Mouse (Mus musculus): Measurements from ENCODE around the gene Cdh4. TPM values are rescaled to one million over a fixed set of nuclear protein-coding genes. Genes with fewer than 3 reads are reported as not detected.

The Cdh4 gene
- polyA plus RNA-seq, 2 experiments, result 0.07 to 0.09 TPM

DNA sequence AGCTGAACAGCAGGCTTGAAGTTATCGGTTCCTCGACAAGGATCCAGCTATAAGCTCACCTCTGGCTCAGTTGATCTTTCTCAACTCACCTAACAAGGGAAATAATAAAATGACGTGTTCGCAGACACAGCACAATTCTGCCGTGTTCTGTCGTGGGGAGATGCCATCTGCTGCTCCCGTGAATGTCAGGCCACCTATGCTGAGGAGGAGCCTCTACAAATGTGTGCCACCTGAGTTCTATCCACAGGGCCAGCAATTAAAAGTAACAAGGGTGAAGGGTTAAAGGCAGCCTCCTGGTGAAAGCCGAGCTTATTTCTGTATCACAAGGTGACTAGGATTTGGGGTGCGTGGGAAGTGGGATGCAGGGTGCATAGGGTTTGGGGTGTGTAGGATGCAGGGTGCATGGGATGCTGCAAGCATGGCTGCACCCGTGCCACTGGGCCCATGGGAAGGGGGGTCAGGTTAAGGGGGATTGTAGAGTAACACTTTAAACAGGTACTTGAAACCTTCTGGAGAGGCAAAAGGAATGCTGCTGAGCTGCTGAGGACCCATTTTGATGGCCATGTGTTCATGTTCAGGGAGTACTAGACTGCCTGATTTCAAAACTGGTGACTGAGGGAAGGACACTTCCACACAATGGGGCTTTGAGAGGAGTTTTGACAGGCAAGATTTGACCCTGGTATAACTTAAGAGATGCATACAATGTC is 333.9 kb downstream of the Cdh4 start:
- Histone ChIP-seq H3K27me3 (ENCODE audit: control insufficient read depth, insufficient read depth, low read length) (no peaks in the 10 kb centered on the region), H3K27ac (no peak overlapping the region), H3K36me3 (replicated peaks; ENCODE audit: control insufficient read depth, insufficient read depth, low read depth) (no peaks in the 10 kb centered on the region), H3K9ac (replicated peaks) (no peak overlapping the region), H3K4me1 (replicated peaks; ENCODE audit: control insufficient read depth in 2 of 2, insufficient read depth in 2 of 2, low read length in 1 of 2) (peaks cover 0 to 3% of the 10 kb centered on the region in 2 experiments; a peak in 1 of 4 replicates), H3K4me3 (ENCODE audit: insufficient read depth in 1 of 2, low read depth in 2 of 2, low read length in 2 of 2) (no peak overlapping the region), H3K4me2 (ENCODE audit: low read depth) (no peak overlapping the region), H3K9me3 (ENCODE audit: control insufficient read depth, low read length) (no peaks in the 10 kb centered on the region)
- DNase-seq (ENCODE audit: low read depth in 3 of 3, low spot score in 3 of 3) (no peak), ATAC-seq (ENCODE audit: insufficient read depth) (no peak)
- WGBS (ENCODE audit: insufficient replicate concordance), result 62% methylated on average over 10 of the region's 10 CpGs
- TF ChIP-seq EP300 (IDR thresholded peaks at IDR 0.05; ENCODE audit: low read depth) (no peak), CTCF (IDR thresholded peaks at IDR 0.05; ENCODE audit: low read depth) (no peak)

DNA sequence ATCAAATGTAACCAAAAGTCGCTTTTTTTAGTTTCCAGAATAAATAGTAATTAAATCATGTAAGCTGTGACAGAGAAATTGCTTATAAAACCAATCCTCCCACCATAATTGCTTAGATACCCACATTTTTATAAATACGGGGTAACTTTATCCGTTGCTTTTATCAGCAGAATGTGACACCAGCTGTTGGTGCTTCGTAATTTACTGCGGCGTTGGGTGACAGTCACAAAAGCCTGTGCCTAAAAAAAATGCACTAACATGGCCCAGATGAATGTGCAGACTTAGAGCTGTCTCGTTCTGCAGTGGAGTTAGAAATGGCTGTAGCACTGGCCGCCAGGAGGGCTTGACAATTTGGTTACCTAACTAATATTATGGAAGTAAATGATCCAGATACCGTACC is 337.0 kb downstream of the Cdh4 start:
- no peak for ATAC-seq (ENCODE audit: insufficient read depth)
- Histone ChIP-seq H3K27me3 (ENCODE audit: control insufficient read depth, insufficient read depth, low read length) (no peaks in the 10 kb centered on the region), H3K27ac (no peak overlapping the region), H3K9me3 (ENCODE audit: control insufficient read depth, low read length) (no peaks in the 10 kb centered on the region), H3K9ac (replicated peaks) (no peak overlapping the region), H3K36me3 (replicated peaks; ENCODE audit: control insufficient read depth, insufficient read depth, low read depth) (no peaks in the 10 kb centered on the region), H3K4me2 (ENCODE audit: low read depth) (no peak overlapping the region), H3K4me3 (ENCODE audit: insufficient read depth in 1 of 2, low read depth in 2 of 2, low read length in 2 of 2) (no peak overlapping the region), H3K4me1 (replicated peaks; ENCODE audit: control insufficient read depth in 2 of 2, insufficient read depth in 2 of 2, low read length in 1 of 2) (peaks cover 0 to 3% of the 10 kb centered on the region in 2 experiments; a peak in 1 of 4 replicates)
- 61% methylated on average over 9 of the region's 9 CpGs for WGBS (ENCODE audit: insufficient replicate concordance)
- TF ChIP-seq EP300 (IDR thresholded peaks at IDR 0.05; ENCODE audit: low read depth), result no peak
- TF ChIP-seq CTCF (IDR thresholded peaks at IDR 0.05; ENCODE audit: low read depth), result no peak
- DNase-seq (ENCODE audit: low read depth in 3 of 3, low spot score in 3 of 3), result no peak

DNA sequence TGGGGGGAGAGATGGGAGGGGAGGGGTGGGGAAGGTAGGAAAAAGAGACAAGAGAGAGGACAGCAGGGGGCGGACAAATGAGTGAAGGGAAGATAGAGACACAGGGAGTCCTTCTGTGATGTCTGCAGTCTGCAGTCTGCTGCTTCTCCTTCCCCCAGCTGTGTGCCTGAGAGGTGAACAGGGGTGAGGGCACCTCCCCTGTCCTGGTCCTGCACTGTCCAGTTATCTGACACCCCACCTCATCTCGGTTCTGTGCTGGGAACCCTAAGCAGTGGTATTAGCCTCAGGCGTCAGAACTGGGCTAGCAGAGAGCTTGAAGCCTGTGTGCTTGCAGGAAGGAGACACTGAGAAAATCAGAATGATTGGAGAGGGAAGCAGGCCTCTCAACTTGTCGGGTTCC is 338.7 kb downstream of the Cdh4 start:
- Histone ChIP-seq H3K4me2 (ENCODE audit: low read depth) (no peak overlapping the region), H3K27me3 (ENCODE audit: control insufficient read depth, insufficient read depth, low read length) (no peaks in the 10 kb centered on the region), H3K4me3 (ENCODE audit: insufficient read depth in 1 of 2, low read depth in 2 of 2, low read length in 2 of 2) (no peak overlapping the region), H3K36me3 (replicated peaks; ENCODE audit: control insufficient read depth, insufficient read depth, low read depth) (no peaks in the 10 kb centered on the region), H3K9me3 (ENCODE audit: control insufficient read depth, low read length) (no peaks in the 10 kb centered on the region), H3K9ac (replicated peaks) (no peak overlapping the region), H3K4me1 (replicated peaks; ENCODE audit: control insufficient read depth in 2 of 2, insufficient read depth in 2 of 2, low read length in 1 of 2) (no peaks in the 10 kb centered on the region), H3K27ac (no peak overlapping the region)
- no peak for TF ChIP-seq EP300 (IDR thresholded peaks at IDR 0.05; ENCODE audit: low read depth)
- no peak for TF ChIP-seq CTCF (IDR thresholded peaks at IDR 0.05; ENCODE audit: low read depth)
- 28% methylated on average over 4 of the region's 4 CpGs for WGBS (ENCODE audit: insufficient replicate concordance)
- ATAC-seq (ENCODE audit: insufficient read depth), result no peak
- DNase-seq (ENCODE audit: low read depth in 3 of 3, low spot score in 3 of 3), result no peak

DNA sequence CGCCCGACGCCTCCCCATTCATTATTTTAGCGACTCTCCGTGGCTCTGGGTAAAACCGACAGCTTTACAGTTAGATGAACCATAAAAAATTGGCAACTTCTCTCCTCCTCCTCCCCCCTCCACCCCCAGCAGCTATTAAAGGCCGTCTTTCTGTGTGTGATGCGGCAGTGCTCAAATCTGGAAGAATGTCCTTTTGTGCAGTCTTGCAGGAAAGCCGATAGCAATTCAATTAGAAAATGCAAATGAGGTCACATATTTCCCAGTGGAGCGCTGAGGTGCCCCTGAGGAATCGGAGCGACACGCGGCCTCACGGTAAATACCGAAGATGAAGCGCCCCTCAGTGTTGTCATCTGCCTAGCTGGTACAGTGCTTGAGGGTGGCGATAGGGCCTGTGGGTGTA is 345.0 kb downstream of the Cdh4 start:
- Histone ChIP-seq H3K27me3 (ENCODE audit: control insufficient read depth, insufficient read depth, low read length) (no peaks in the 10 kb centered on the region), H3K36me3 (replicated peaks; ENCODE audit: control insufficient read depth, insufficient read depth, low read depth) (no peaks in the 10 kb centered on the region), H3K27ac (no peak overlapping the region), H3K4me2 (ENCODE audit: low read depth) (no peak overlapping the region), H3K4me1 (replicated peaks; ENCODE audit: control insufficient read depth in 2 of 2, insufficient read depth in 2 of 2, low read length in 1 of 2) (no peaks in the 10 kb centered on the region), H3K9ac (replicated peaks) (no peak overlapping the region), H3K4me3 (ENCODE audit: insufficient read depth in 1 of 2, low read depth in 2 of 2, low read length in 2 of 2) (no peak overlapping the region), H3K9me3 (ENCODE audit: control insufficient read depth, low read length) (no peaks in the 10 kb centered on the region)
- WGBS (ENCODE audit: insufficient replicate concordance), result 66% methylated on average over 18 of the region's 18 CpGs
- TF ChIP-seq EP300 (IDR thresholded peaks at IDR 0.05; ENCODE audit: low read depth), result no peak
- no peak for TF ChIP-seq CTCF (IDR thresholded peaks at IDR 0.05; ENCODE audit: low read depth)
- DNase-seq (ENCODE audit: low read depth in 3 of 3, low spot score in 3 of 3) (no peak), ATAC-seq (ENCODE audit: insufficient read depth) (no peak)

DNA sequence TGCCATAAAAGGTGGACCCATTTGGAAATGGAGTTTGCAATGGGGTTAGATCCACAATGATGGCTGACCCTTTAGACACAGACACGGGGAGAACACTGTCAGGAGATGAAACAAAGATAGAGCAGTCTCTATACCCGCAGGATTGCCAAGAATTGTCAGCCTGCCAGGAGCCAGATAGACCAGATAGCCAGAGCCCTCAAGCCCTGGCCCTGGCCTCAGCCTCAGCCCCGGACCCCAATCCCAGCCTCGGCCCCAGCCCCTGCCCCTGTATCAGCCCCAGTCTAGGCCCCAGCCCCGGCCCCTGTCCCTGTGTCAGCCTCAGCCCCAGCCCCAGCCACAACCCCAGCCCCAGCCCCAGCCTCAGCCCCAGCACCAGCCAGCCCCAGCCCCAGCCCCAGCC is 345.6 kb downstream of the Cdh4 start:
- H3K27me3 ChIP-seq (ENCODE audit: control insufficient read depth, insufficient read depth, low read length), result no peaks in the 10 kb centered on the region
- H3K4me2 ChIP-seq (ENCODE audit: low read depth), result no peak overlapping the region
- no peak overlapping the region for H3K9ac ChIP-seq (replicated peaks)
- no peak for ATAC-seq (ENCODE audit: insufficient read depth)
- no peaks in the 10 kb centered on the region for H3K36me3 ChIP-seq (replicated peaks; ENCODE audit: control insufficient read depth, insufficient read depth, low read depth)
- DNase-seq (ENCODE audit: low read depth in 3 of 3, low spot score in 3 of 3), result no peak
- H3K27ac ChIP-seq, result no peak overlapping the region
- WGBS (ENCODE audit: insufficient replicate concordance), result 57% methylated on average over 5 of the region's 5 CpGs
- H3K9me3 ChIP-seq (ENCODE audit: control insufficient read depth, low read length), result no peaks in the 10 kb centered on the region
- no peaks in the 10 kb centered on the region for H3K4me1 ChIP-seq (replicated peaks; ENCODE audit: control insufficient read depth in 2 of 2, insufficient read depth in 2 of 2, low read length in 1 of 2)
- H3K4me3 ChIP-seq (ENCODE audit: insufficient read depth in 1 of 2, low read depth in 2 of 2, low read length in 2 of 2), result no peak overlapping the region
- no peak for TF ChIP-seq CTCF (IDR thresholded peaks at IDR 0.05; ENCODE audit: low read depth)
- no peak for TF ChIP-seq EP300 (IDR thresholded peaks at IDR 0.05; ENCODE audit: low read depth)
